Mouse (Mus musculus): ENCODE measurements around the gene Rpl21.

- TF ChIP-seq ZNF384 (IDR thresholded peaks at IDR 0.05; ENCODE audit: low read depth, low read length), result no peak
- no peak for TF ChIP-seq CHD2 (IDR thresholded peaks at IDR 0.05; ENCODE audit: low read depth, low read length)
- no peak for TF ChIP-seq MAFK (IDR thresholded peaks at IDR 0.05; ENCODE audit: insufficient read depth, low read depth, low read length)
- no peak for TF ChIP-seq ZC3H11A (IDR thresholded peaks at IDR 0.05; ENCODE audit: borderline replicate concordance, low read depth, low read length)
Observed at GRCm38 (mm10) chr5:146867946-146868314, 35.2 kb downstream of the Rpl21 start.
